Mouse (Mus musculus) naive thymus-derived CD4-positive, alpha-beta T cell, adult 5 months (primary cell): ENCODE measurements around the gene Clec18a. TPM values are rescaled to one million over a fixed set of nuclear protein-coding genes. Genes with fewer than 3 reads are reported as not detected.

ENCODE experiments used
- polyA plus RNA-seq: library from polyadenylated mRNA; unstranded; fragments of 100-300 nt; shearing (Covaris generic); gene quantifications from one replicate; pipeline ENCODE4 v1.2.1, GENCODE M21; 2017

Clec18a gene
- not detected for polyA plus RNA-seq

DNA sequence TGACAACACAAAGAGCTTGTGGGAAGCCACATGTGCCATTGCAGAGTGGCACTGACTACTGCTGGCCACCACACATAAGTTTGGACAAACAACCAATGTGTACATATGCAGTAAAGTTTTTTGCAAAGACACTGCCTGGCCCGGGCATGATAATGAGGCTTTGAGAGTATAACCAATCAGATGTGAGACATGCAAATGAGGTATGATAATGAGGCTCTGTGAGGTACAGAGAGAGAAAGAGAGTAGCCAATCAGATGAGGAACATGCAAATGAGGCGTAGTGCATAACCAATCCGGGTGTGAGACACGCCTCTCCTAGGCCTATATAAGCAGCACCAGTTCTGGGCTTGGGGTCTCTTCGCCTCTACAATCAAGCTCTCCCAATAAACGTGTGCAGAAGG is at the start of gene Clec18a:
Clec18a (minus strand) TSS at position 101 of the 400 bp plus-strand sequence.

DNA sequence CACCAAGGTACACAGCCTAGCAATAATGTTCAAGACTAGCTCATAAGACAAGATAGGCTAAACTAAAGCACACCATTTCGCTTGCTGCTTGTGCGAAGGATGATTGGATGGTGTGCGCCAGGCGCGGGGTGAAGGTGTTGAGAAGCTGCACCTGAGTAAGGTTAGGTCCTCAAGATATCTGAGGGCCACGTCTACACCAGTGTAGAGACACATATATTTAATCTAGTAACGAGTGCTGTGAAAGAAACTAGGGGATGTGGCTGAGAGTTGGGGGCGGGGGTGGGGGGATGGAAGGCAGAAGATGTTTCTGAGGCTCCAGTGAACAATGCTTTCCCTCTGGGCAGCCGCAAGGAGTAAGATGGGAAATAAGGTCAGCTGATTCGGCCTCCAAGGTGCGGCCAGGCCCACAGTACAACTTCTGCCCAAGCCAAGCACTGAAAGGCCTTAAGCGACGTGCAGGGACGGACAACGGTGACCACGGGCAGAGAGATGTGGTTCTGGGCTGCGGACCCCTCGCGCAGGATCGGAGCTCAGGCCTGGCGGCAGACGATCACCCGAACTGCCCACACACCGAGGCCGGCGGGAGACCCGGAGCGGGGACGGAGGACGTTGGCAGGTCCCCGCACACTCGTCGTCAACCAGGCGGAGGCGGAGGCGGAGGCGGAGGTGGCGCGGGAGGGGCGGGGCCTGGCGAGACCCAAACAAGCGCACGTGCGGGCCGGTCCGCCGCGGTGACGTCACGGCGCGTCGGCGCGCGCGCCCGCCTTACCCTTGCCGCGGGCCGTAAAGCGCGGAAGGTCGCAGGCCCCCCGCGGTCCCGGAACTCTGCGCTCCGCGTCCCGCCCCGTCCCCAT is 1.9 kb upstream of the Clec18a start, which contains the start of gene Pdpr:
Pdpr (plus strand) TSS at position 766 of the 854 bp plus-strand sequence.

DNA sequence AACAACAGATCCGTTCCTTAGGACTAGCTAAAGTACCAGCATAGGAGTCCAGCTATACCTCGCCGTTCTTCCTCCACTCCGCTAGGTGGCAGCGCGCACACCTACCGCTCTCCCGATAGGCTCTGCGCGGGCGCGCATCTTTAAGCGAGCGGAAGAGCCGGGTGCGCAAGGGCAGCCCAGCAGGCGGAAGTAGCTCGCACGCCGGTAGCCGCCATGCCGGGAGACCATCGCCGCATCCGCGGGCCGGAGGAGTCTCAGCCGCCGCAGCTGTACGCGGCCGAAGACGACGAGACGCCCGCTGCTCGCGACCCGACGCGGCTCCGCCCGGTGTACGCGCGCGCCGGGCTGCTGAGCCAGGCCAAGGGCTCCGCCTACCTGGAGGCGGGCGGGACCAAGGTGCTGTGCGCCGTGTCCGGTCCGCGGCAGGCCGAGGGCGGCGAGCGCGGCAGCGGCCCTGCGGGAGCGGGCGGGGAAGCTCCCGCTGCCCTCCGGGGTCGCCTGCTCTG is 36.0 kb downstream of the Clec18a start, which contains the start of gene Exosc6:
Exosc6 (plus strand) TSS at position 182 of the 506 bp plus-strand sequence.

GRCm38 (mm10) chr8:111032916-111033315 is 59.3 kb downstream of the Clec18a start, which contains the start of gene Aars:
Gene Aars (plus strand): TSS chr8:111033144.

DNA sequence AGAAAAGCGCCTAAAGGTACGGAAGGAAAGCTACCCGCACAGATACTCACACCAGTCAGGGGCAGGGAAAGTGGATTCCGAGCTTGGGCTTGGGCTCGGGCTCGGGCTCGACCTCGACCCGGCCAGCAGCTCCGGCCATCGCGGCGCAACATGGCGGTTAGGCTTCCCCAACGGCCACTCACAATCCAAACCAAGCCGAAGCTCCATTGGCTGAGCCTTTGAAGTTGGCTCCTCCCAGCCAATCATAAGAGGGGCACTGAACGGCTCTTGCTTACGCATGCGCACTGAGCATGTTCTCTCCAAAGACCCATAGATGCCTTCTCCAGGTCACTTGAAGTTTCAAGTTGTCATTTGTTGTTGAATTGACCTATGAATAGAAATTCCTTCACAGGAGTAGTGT is 60.7 kb downstream of the Clec18a start, which contains the start of gene Ddx19b:
Ddx19b (minus strand) TSS at position 180 of the 400 bp plus-strand sequence.

Other genes with a start within 250 kb of the Clec18a start
- 52.9 TPM for gene Cog4, start 245.8 kb downstream of the Clec18a start, polyA plus RNA-seq
- gene Sf3b3, start 245.6 kb downstream of the Clec18a start, polyA plus RNA-seq = 203 TPM
- gene Fuk, start 189.9 kb downstream of the Clec18a start, polyA plus RNA-seq = 8.1 TPM
- gene St3gal2, start 172.5 kb downstream of the Clec18a start, polyA plus RNA-seq = 7.7 TPM
- gene Ddx19a, start 94.6 kb downstream of the Clec18a start, polyA plus RNA-seq = 21.2 TPM
- gene Ddx19b, start 60.7 kb downstream of the Clec18a start, polyA plus RNA-seq = 17.4 TPM
- 38.1 TPM for gene Aars, start 59.3 kb downstream of the Clec18a start, polyA plus RNA-seq
- gene Exosc6, start 36.1 kb downstream of the Clec18a start, polyA plus RNA-seq = 48.9 TPM
- gene Pdpr, start 2.2 kb upstream of the Clec18a start, polyA plus RNA-seq = 17.2 TPM
- 113 TPM for gene Glg1, start 166.8 kb upstream of the Clec18a start, polyA plus RNA-seq
- gene Rfwd3, start 207.8 kb upstream of the Clec18a start, polyA plus RNA-seq = 33.6 TPM
- gene Mlkl, start 245.8 kb upstream of the Clec18a start, polyA plus RNA-seq = not detected